Mouse (Mus musculus) MEL (cell line): Measurements from ENCODE around the gene Cenpb. TPM values are rescaled to one million over a fixed set of nuclear protein-coding genes. Genes with fewer than 3 reads are reported as not detected.

ENCODE experiments used
- DNase-seq: peaks from one replicate; pipeline ENCODE4 v3.0.0; 2011; ENCODE audit warnings: low read depth, low spot score
- H3K27ac ChIP-seq: 2 replicates; pipeline ENCODE4 v1.5.1; 2012; ENCODE audit warnings: low read depth, mild to moderate bottlenecking, control low read depth, low read length, moderate library complexity; ENCODE audit not compliant: control insufficient read depth
- H3K27me3 ChIP-seq, 2 experiments: fragments of 150-350 bp in 1 of 2; sonication (generic) in 1 of 2; 2 replicates each; pipeline ENCODE4 v1.6.1; 2012; ENCODE audit warnings: low read length in 2 of 2, mild to moderate bottlenecking in 2 of 2, improper control_type of control experiment in 1 of 2, moderate library complexity in 1 of 2; ENCODE audit not compliant: insufficient read depth in 2 of 2, control insufficient read depth in 1 of 2
- H3K36me3 ChIP-seq, 2 experiments: 2 replicates each; pipeline ENCODE4 v1.6.1; 2012 to 2014; ENCODE audit warnings: low read length in 2 of 2, improper control_type of control experiment in 1 of 2, inconsistent platforms in 1 of 2, mild to moderate bottlenecking in 1 of 2; ENCODE audit not compliant: insufficient read depth in 2 of 2, control insufficient read depth in 1 of 2
- H3K4me1 ChIP-seq, 2 experiments: fragments of 150-350 bp in 1 of 2; sonication (generic) in 1 of 2; 2 replicates each; pipeline ENCODE4 v1.6.1; 2012; ENCODE audit warnings: low read length in 2 of 2, improper control_type of control experiment in 1 of 2, mild to moderate bottlenecking in 1 of 2; ENCODE audit not compliant: insufficient read depth in 2 of 2, control insufficient read depth in 1 of 2
- H3K4me3 ChIP-seq, 2 experiments: fragments of 150-350 bp in 1 of 2; sonication (generic) in 1 of 2; 2 replicates each; pipeline ENCODE4 v1.5.1; 2012; ENCODE audit warnings: low read depth in 2 of 2, low read length in 2 of 2, mild to moderate bottlenecking in 2 of 2, moderate library complexity in 2 of 2, control low read depth in 1 of 2, improper control_type of control experiment in 1 of 2; ENCODE audit not compliant: control insufficient read depth in 1 of 2, insufficient read depth in 1 of 2
- H3K79me2 ChIP-seq: 2 replicates; pipeline ENCODE4 v1.6.1; 2012; ENCODE audit warnings: mild to moderate bottlenecking, low read length, moderate library complexity; ENCODE audit not compliant: control insufficient read depth, poor library complexity, insufficient read depth
- H3K9ac ChIP-seq: 2 replicates; pipeline ENCODE4 v1.6.1; 2012; ENCODE audit warnings: low read depth, mild to moderate bottlenecking, control low read depth, low read length, moderate library complexity; ENCODE audit not compliant: control insufficient read depth, poor library complexity, severe bottlenecking
- H3K9me3 ChIP-seq: fragments of 150-350 bp; sonication (generic); replicated peaks from 2 replicates; pipeline ENCODE4 v1.6.1; 2012; ENCODE audit warnings: mild to moderate bottlenecking, low read length, improper control_type of control experiment, moderate library complexity; ENCODE audit not compliant: insufficient read depth
- BHLHE40 ChIP-seq: IDR thresholded peaks from 2 replicates; pipeline ENCODE4 v1.6.1; 2012; ENCODE audit warnings: low read depth, mild to moderate bottlenecking, inconsistent platforms, low read length, improper control_type of control experiment, borderline replicate concordance
- CHD1 ChIP-seq: IDR thresholded peaks from 2 replicates; pipeline ENCODE4 v1.6.1; 2012; ENCODE audit warnings: low read depth, mild to moderate bottlenecking, inconsistent platforms, low read length, improper control_type of control experiment
- CHD2 ChIP-seq: IDR thresholded peaks from 2 replicates; pipeline ENCODE4 v1.6.1; 2011; ENCODE audit warnings: low read length, improper control_type of control experiment
- CTCF ChIP-seq, 3 experiments: IDR thresholded peaks in 2 of 3; conservative IDR thresholded peaks in 1 of 3; 2 replicates each; pipeline ENCODE4 v1.5.1; 2011 to 2012; ENCODE audit warnings: low read length in 3 of 3, low read depth in 2 of 3, mild to moderate bottlenecking in 2 of 3, improper control_type of control experiment in 1 of 3, inconsistent platforms in 1 of 3, mixed read lengths in 1 of 3, moderate library complexity in 1 of 3; ENCODE audit not compliant: control insufficient read depth in 1 of 3, insufficient read depth in 1 of 3, poor library complexity in 1 of 3, severe bottlenecking in 1 of 3
- EP300 ChIP-seq, 2 experiments: IDR thresholded peaks; 2 replicates each; pipeline ENCODE4 v1.6.1; 2011; ENCODE audit warnings: improper control_type of control experiment in 2 of 2, low read length in 2 of 2, low read depth in 1 of 2, mild to moderate bottlenecking in 1 of 2
- GATA1 ChIP-seq: IDR thresholded peaks from 2 replicates; pipeline ENCODE4 v1.6.1; 2011; ENCODE audit warnings: low read depth, low read length, improper control_type of control experiment
- HCFC1 ChIP-seq: IDR thresholded peaks from 2 replicates; pipeline ENCODE4 v1.6.1; 2012; ENCODE audit warnings: low read depth, mild to moderate bottlenecking, inconsistent platforms, low read length, improper control_type of control experiment, moderate library complexity
- JUND ChIP-seq: IDR thresholded peaks from 2 replicates; pipeline ENCODE4 v1.6.1; 2011; ENCODE audit warnings: low read depth, mild to moderate bottlenecking, improper control_type of control experiment, low read length
- KAT2A ChIP-seq: conservative IDR thresholded peaks from 2 replicates; pipeline ENCODE4 v1.6.1; 2012; ENCODE audit warnings: low read depth, low read length, improper control_type of control experiment, inconsistent platforms
- MAX ChIP-seq: IDR thresholded peaks from 2 replicates; pipeline ENCODE4 v1.6.1; 2011; ENCODE audit warnings: low read length, improper control_type of control experiment
- MAZ ChIP-seq: IDR thresholded peaks from 2 replicates; pipeline ENCODE4 v1.6.1; 2012; ENCODE audit warnings: low read depth, mild to moderate bottlenecking, inconsistent platforms, low read length, improper control_type of control experiment
- MEF2A ChIP-seq: IDR thresholded peaks from 2 replicates; pipeline ENCODE4 v1.6.1; 2014; ENCODE audit warnings: low read depth, mild to moderate bottlenecking, inconsistent platforms, low read length, improper control_type of control experiment; ENCODE audit not compliant: poor library complexity, insufficient replicate concordance, severe bottlenecking; ENCODE audit errors: extremely low read depth
- MXI1 ChIP-seq: IDR thresholded peaks from 2 replicates; pipeline ENCODE4 v1.6.1; 2011; ENCODE audit warnings: mild to moderate bottlenecking, low read depth, low read length, improper control_type of control experiment
- MYB ChIP-seq: IDR thresholded peaks from 2 replicates; pipeline ENCODE4 v1.6.1; 2011; ENCODE audit warnings: mild to moderate bottlenecking, low read depth, low read length, improper control_type of control experiment
- NELFE ChIP-seq: IDR thresholded peaks from 2 replicates; pipeline ENCODE4 v1.6.1; 2011; ENCODE audit warnings: low read depth, low read length, improper control_type of control experiment
- POLR2A ChIP-seq, 2 experiments: IDR thresholded peaks; 2 replicates each; pipeline ENCODE4 v1.6.1; 2011 to 2012; ENCODE audit warnings: low read length in 2 of 2, mild to moderate bottlenecking in 2 of 2, control low read depth in 1 of 2, improper control_type of control experiment in 1 of 2, low read depth in 1 of 2, moderate library complexity in 1 of 2; ENCODE audit not compliant: control insufficient read depth in 1 of 2, insufficient read depth in 1 of 2, poor library complexity in 1 of 2
- POLR2AphosphoS2 ChIP-seq: IDR thresholded peaks from 2 replicates; pipeline ENCODE4 v1.6.1; 2011; ENCODE audit warnings: low read length, improper control_type of control experiment
- POLR2AphosphoS5 ChIP-seq: IDR thresholded peaks from 2 replicates; pipeline ENCODE4 v1.6.1; 2012; ENCODE audit warnings: low read depth, borderline replicate concordance, mild to moderate bottlenecking, inconsistent platforms, low read length, moderate library complexity, mixed read lengths
- RAD21 ChIP-seq: IDR thresholded peaks from 2 replicates; pipeline ENCODE4 v1.6.1; 2011; ENCODE audit warnings: mild to moderate bottlenecking, low read depth, low read length, improper control_type of control experiment
- RCOR1 ChIP-seq: IDR thresholded peaks from 2 replicates; pipeline ENCODE4 v1.6.1; 2012; ENCODE audit warnings: low read depth, mild to moderate bottlenecking, inconsistent platforms, low read length, improper control_type of control experiment
- SIN3A ChIP-seq: IDR thresholded peaks from 2 replicates; pipeline ENCODE4 v1.6.1; 2012; ENCODE audit warnings: low read length, improper control_type of control experiment, inconsistent platforms
- TAL1 ChIP-seq: IDR thresholded peaks from 2 replicates; pipeline ENCODE4 v1.6.1; 2012; ENCODE audit warnings: mild to moderate bottlenecking, inconsistent platforms, low read length, moderate library complexity, mixed read lengths
- TBP ChIP-seq: IDR thresholded peaks from 2 replicates; pipeline ENCODE4 v1.8.0; 2011; ENCODE audit warnings: low read depth, low read length, improper control_type of control experiment
- TCF12 ChIP-seq: IDR thresholded peaks from 2 replicates; pipeline ENCODE4 v1.6.1; 2014; ENCODE audit warnings: low read depth, mild to moderate bottlenecking, inconsistent platforms, low read length, improper control_type of control experiment, moderate library complexity
- UBTF ChIP-seq: IDR thresholded peaks from 2 replicates; pipeline ENCODE4 v1.6.1; 2012; ENCODE audit warnings: low read depth, mild to moderate bottlenecking, inconsistent platforms, low read length, improper control_type of control experiment, moderate library complexity, borderline replicate concordance; ENCODE audit not compliant: insufficient read depth
- USF2 ChIP-seq, 2 experiments: IDR thresholded peaks; 2 replicates each; pipeline ENCODE4 v1.6.1; 2011 to 2012; ENCODE audit warnings: improper control_type of control experiment in 2 of 2, low read length in 2 of 2, borderline replicate concordance in 1 of 2, inconsistent platforms in 1 of 2, low read depth in 1 of 2, mild to moderate bottlenecking in 1 of 2; ENCODE audit not compliant: insufficient read depth in 1 of 2
- ZC3H11A ChIP-seq: IDR thresholded peaks from 2 replicates; pipeline ENCODE4 v1.6.1; 2012; ENCODE audit warnings: low read depth, mild to moderate bottlenecking, inconsistent platforms, low read length, improper control_type of control experiment
- ZMIZ1 ChIP-seq: IDR thresholded peaks from 2 replicates; pipeline ENCODE4 v1.6.1; 2012; ENCODE audit warnings: low read depth, mild to moderate bottlenecking, inconsistent platforms, low read length, improper control_type of control experiment, moderate library complexity
- ZNF384 ChIP-seq: IDR thresholded peaks from 2 replicates; pipeline ENCODE4 v1.6.1; 2012; ENCODE audit warnings: low read depth, mild to moderate bottlenecking, inconsistent platforms, low read length, improper control_type of control experiment
- polyA plus RNA-seq, 2 experiments: library from polyadenylated mRNA; stranded (reverse) in 1 of 2; unstranded in 1 of 2; fragments of >175 nt in 1 of 2; fragments of >200 nt in 1 of 2; gene quantifications; 2 replicates each; pipeline versions ENCODE4 v1.2.1 to v1.2.4; 2012; ENCODE audit warnings: low replicate concordance in 2 of 2, low read depth in 1 of 2; ENCODE audit not compliant: insufficient read length in 2 of 2, insufficient read depth in 1 of 2, missing spikeins in 1 of 2
- total RNA-seq: library from RNA; depleted of rRNA; stranded (reverse); fragments of 300-350 nt; gene quantifications from 2 replicates; pipeline ENCODE4 v1.2.3, GENCODE M21; 2012

Cenpb gene
- total and polyA plus RNA-seq, 3 experiments: 24.3 to 34.9 TPM; not detected in 1

DNA sequence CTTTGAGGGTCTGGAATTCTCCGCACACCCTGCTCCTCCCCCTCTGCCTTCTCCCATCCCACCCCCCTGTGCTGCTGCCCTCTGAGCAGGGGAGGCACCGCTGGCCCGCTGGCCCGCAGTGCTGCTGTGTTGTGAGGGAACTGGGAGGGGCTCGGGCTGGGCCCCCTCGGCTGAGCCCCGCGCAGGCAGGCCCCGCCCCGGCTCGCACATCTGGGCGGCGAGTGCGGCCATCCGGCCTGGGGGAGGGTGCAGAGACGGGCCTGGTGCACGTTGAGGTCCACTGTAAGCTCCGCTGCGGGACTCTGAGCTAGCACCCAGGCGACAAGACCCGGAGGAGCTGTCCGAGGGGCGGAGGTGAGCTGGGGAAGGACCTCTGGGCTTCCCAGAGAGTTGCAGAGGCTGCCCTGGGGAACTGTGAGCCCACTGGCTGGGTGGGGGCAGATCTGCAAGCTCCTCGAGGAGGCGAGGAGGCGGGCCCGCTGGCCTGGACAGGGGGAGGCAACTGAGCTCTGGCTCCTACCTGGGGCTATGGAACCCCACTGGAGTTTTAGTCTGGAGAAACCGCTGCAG lies 52.6 kb downstream of the Cenpb start, which contains the start of gene Hspa12b:
Gene Hspa12b, plus strand, starts transcription at position 120 of the 570 bp plus-strand sequence.
- Histone ChIP-seq H3K4me3 (no peak within 1 kb of the TSS), H3K79me2 (no peaks in the 10 kb centered on the region), H3K9me3 (no peaks in the 10 kb centered on the region), H3K27me3 (peaks cover 0 to 2% of the 10 kb centered on the region in 2 experiments; a peak in 3 of 4 replicates), H3K9ac (no peak within 1 kb of the TSS), H3K27ac (no peak within 1 kb of the TSS), H3K4me1 (peaks cover 5 to 9% of the 10 kb centered on the region in 2 experiments), H3K36me3 (peaks cover 0 to 2% of the 10 kb centered on the region in 2 experiments; a peak in 1 of 4 replicates)
- DNase-seq: no peak
- TF ChIP-seq JUND (no peak), MYB (no peak), TBP (no peak), ZNF384 (no peak), ZMIZ1 (no peak), BHLHE40 (no peak), CHD2 (no peak), SIN3A (no peak), EP300 (IDR thresholded peaks at IDR 0.05; ENCODE audit: low read depth in 1 of 2, low read length in 2 of 2) (no peak), UBTF (no peak), NELFE (no peak), ZC3H11A (no peak), HCFC1 (no peak), CTCF (IDR thresholded peaks at IDR 0.05 in 2 of 3, conservative IDR thresholded peaks at IDR 0.05 in 1 of 3; ENCODE audit: control insufficient read depth in 1 of 3, insufficient read depth in 1 of 3, low read depth in 2 of 3, low read length in 3 of 3, poor library complexity in 1 of 3, severe bottlenecking in 1 of 3) (no peak), CHD1 (no peak), MAZ (no peak), MAX (no peak), MEF2A (no peak)

DNA sequence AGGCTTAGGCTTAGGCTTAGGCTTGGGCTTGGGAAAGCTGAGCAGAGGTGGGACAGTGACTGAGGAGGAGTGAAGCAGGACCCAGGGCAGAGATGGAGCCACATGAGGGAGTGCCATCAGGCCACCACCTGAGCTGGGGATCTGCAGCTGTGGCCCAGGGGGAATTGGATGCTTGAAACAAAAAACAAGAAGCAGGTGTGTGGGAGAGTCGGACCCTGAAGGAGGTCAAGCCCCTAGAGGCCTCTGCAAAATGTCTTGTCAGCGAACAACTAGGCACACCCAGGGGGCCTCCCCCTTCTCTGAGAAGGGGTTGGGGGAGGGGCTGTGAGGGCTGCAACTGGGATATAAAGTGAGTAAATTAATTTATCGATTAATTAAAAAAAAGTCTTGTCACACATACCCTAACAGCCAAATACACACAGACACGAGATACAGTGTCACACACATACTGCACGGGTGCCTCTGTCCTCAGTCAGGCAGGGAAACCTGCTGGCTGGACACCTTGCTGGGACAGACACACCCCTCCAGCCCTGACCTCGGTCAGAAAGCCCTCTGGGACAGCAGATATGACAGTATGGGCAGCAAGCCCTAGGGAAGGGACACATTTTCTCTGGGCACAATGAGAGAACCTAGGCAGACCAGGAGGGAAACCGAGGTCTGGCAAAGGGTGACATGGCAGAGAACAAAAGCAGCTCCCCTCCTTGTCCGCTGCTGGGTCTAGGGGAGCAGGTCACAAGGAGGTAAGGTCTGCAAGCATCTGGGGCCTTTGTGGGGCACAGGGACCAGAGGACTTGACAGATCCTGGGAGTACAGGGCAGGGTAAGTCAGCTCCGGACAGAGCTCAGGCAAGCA lies 53.7 kb downstream of the Cenpb start:
- H3K36me3 ChIP-seq: peaks cover 0 to 2% of the 10 kb centered on the region in 2 experiments; a peak in 1 of 4 replicates
- H3K27ac ChIP-seq: no peak overlapping the region
- H3K79me2 ChIP-seq: no peaks in the 10 kb centered on the region
- peaks cover 5 to 9% of the 10 kb centered on the region in 2 experiments for H3K4me1 ChIP-seq
- H3K9me3 ChIP-seq: no peaks in the 10 kb centered on the region
- no peak overlapping the region for H3K9ac ChIP-seq
- DNase-seq: no peak
- peaks cover 0 to 2% of the 10 kb centered on the region in 2 experiments; a peak in 3 of 4 replicates for H3K27me3 ChIP-seq
- H3K4me3 ChIP-seq: no peak overlapping the region
- no peak for TF ChIP-seq ZMIZ1
- TF ChIP-seq TAL1: no peak
- no peak for TF ChIP-seq NELFE
- TF ChIP-seq POLR2A (IDR thresholded peaks at IDR 0.05; ENCODE audit: control insufficient read depth in 1 of 2, insufficient read depth in 1 of 2, low read depth in 1 of 2, low read length in 2 of 2, poor library complexity in 1 of 2): no peak
- TF ChIP-seq HCFC1: no peak
- TF ChIP-seq RCOR1: no peak
- no peak for TF ChIP-seq GATA1
- TF ChIP-seq MXI1: no peak
- no peak for TF ChIP-seq CHD1
- no peak for TF ChIP-seq SIN3A
- no peak for TF ChIP-seq POLR2AphosphoS2
- no peak for TF ChIP-seq POLR2AphosphoS5
- no peak for TF ChIP-seq MAX
- no peak for TF ChIP-seq KAT2A
- TF ChIP-seq TCF12: no peak
- no peak for TF ChIP-seq MYB
- TF ChIP-seq RAD21: no peak
- no peak for TF ChIP-seq USF2 (IDR thresholded peaks at IDR 0.05; ENCODE audit: borderline replicate concordance in 1 of 2, insufficient read depth in 1 of 2, low read depth in 1 of 2, low read length in 2 of 2)
